Mouse (Mus musculus): Measurements from ENCODE around the gene Cdc42ep2. TPM values are rescaled to one million over a fixed set of nuclear protein-coding genes. Genes with fewer than 3 reads are reported as not detected.
A peak's percentile ranks its signal among the peaks of the same experiment; 100 is the strongest.

Cdc42ep2 gene
- 3.0 and 3.4 TPM in 2 replicates for total RNA-seq (2015)
- total RNA-seq (2017) = 1.7 and 1.9 TPM in 2 replicates

GRCm38 (mm10) chr19:5924713-5925093 lies at the start of gene Cdc42ep2:
Gene Cdc42ep2, minus strand, starts transcription at chr19:5924816.
- peak; percentile 95 for ATAC-seq (ENCODE audit: poor library complexity, severe bottlenecking)

- ATAC-seq (ENCODE audit: poor library complexity, severe bottlenecking) = no peak
Measured at GRCm38 (mm10) chr19:5967664-5968063, 43.0 kb upstream of the Cdc42ep2 start.

GRCm38 (mm10) chr19:5966786-5967185 lies 42.2 kb upstream of the Cdc42ep2 start:
- no peak for ATAC-seq (ENCODE audit: poor library complexity, severe bottlenecking)

DNA sequence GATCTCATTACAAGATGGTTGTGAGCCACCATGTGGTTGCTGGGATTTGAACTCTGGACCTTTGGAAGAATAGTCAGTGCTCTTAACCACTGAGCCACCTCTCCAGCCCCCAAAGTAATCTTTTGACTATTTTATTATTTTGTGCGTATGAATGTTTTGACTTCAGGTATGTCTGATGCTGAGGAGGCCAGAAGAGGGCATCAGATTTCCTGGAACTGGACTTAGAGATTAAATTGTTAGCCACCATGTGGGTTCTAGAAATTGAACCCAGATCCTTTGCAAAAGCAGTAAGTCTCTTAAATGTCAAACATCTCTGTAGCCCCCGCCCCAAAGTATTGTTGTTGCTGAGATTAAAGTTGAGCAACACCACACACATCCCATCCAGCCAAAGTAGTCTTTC lies 41.3 kb upstream of the Cdc42ep2 start:
- no peak for ATAC-seq (ENCODE audit: poor library complexity, severe bottlenecking)

GRCm38 (mm10) chr19:5965280-5965679 lies 40.7 kb upstream of the Cdc42ep2 start:
- ATAC-seq (ENCODE audit: poor library complexity, severe bottlenecking) = peak; percentile 70

DNA sequence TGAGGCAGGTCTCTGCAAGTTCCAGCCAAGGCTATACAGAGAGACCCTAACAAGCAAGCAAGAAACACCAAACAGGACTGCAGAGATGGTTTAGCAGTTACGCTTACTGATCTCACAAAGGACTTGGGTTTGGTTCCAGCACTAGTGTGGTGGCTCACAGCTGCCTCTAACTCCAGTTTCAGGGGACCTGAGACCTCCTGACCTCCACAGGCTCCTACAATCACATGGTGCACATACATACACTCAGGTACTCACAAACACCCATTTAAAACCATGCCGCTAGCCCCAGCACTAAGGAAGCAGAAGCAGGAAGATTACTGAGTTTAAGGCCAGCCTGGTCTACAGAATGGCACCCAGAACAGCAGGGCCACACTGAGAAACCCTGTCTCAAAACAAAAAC lies 40.2 kb upstream of the Cdc42ep2 start:
- no peak for ATAC-seq (ENCODE audit: poor library complexity, severe bottlenecking)

DNA sequence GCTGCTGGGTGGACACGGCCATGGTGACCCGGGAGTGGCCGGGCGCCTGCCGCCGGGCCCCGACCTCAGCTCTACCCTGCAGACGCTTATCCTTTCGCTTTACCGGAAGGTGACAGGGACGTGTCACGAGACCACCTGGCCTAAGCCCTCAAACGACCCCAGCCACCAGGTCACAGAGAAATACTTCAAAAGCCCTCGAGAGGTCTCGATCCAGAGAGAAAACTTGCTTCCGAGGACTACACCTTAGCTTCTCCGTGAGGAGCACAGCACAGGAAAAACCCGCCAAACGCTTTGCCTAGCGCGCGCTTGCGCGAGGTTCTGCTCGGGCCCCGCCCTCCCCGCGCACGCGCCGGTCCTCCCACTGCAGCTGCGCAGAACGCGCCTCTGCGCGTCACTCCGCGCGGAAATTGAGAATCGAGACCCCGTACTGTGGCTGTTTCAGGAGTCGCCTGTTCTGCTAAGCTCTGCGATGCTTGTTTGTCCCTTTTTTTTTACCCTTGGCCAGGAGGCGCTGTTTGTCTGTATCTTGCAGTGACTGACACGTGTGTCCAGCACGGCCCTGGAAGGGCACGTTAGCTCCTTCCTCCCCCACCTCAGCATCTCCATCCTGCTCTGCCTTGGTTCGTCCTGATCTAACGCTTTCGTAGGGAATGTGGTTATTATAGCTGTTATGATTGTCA lies 39.4 kb upstream of the Cdc42ep2 start, which contains the start of gene Pola2:
Gene Pola2, minus strand, starts transcription at position 320 of the 680 bp plus-strand sequence.
- ATAC-seq (ENCODE audit: poor library complexity, severe bottlenecking) = peak; percentile 83

- ATAC-seq (ENCODE audit: poor library complexity, severe bottlenecking) = no peak
Measured at GRCm38 (mm10) chr19:5962651-5963050, 38.0 kb upstream of the Cdc42ep2 start.

DNA sequence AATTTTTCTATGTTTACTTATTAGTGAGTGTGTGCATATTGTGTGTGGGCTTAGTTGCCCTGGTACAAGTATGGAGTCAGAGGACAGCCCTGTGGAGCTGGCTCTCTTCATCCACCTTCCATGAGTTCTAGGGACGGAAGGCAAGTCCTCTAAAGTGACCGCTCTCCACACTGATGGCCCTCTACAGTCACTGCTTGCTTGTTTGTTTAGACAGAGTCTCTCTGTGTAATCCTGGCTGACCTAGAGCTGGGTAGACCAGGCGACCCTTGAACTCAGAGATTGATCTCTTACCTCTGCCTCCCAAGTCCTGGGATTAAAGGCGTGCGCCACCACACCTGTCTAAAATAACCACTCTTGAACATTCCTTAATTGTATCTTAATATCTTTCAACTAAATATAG lies 32.8 kb upstream of the Cdc42ep2 start:
- ATAC-seq (ENCODE audit: poor library complexity, severe bottlenecking) = no peak

DNA sequence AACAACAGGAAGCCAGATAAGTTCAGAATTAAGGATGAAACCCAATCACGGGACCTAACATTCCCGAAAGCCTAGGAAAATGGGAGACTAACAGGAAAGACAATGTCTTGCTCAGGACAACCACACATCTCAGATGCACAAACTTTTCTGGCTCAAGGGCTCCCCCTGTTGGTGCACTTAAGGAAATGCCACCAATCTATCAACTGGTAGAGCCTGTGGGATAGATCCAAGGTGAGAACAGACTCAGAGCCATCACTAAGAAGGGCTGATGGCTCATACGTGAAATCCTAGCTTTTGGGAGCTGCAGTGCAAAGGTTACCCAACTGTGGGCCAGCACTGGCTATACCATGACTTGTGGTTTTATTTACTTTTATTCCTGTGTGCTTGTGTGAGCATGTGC lies 32.1 kb upstream of the Cdc42ep2 start:
- ATAC-seq (ENCODE audit: poor library complexity, severe bottlenecking) = peak; percentile 87

GRCm38 (mm10) chr19:5955704-5956670 lies 31.4 kb upstream of the Cdc42ep2 start:
- no peak for ATAC-seq (ENCODE audit: poor library complexity, severe bottlenecking)

DNA sequence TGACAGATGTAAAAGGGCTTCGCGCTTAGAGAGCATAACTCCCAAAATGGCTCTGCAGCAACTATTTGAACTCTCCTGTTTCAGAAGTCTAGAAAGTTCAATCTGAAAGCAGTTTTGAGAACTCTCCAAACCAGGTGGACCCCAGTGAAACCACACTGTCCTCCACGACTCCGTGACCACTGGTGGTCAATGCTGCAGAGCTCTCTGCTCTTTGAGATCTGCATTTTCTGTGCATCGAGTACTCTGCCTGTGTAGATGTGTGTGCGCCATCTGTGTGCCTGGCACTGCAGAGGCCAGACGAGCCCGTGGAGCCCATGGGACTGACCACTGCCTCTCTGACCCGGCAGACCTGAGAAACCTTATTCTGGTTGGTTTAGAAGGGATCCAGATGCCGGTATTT lies 30.3 kb upstream of the Cdc42ep2 start:
- no peak for ATAC-seq (ENCODE audit: poor library complexity, severe bottlenecking)

DNA sequence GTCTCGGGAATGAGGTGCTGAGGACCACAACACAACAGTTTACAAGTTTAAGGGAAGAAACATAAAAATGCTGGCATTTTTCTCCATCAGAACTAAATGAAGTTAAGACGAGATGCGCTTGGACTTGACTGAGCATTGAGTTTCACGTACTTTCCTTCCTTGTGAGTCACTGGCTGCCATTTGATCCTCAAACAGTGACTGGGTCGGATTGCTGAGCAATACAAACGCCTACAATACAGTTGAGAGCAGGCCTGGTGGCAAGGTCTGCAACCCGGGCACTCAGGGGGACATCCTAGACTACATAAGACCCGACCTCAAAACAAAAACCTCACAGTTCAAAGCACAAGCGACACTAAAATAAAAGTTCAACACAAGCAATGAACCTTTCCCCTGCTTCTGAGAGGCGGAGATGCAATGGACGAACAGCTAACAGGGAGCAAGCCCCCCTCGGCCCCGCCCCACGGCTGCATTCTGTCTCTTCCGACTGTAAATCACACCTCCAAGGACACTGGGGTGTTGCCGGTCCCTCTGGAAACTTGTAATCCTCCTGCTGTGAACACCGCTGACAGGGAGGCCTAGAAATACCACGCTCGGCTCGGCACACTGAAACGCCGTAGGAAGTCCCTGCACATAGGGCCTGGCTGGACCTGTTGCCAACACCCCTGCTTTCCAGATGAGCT lies 29.6 kb upstream of the Cdc42ep2 start:
- no peak for ATAC-seq (ENCODE audit: poor library complexity, severe bottlenecking)

DNA sequence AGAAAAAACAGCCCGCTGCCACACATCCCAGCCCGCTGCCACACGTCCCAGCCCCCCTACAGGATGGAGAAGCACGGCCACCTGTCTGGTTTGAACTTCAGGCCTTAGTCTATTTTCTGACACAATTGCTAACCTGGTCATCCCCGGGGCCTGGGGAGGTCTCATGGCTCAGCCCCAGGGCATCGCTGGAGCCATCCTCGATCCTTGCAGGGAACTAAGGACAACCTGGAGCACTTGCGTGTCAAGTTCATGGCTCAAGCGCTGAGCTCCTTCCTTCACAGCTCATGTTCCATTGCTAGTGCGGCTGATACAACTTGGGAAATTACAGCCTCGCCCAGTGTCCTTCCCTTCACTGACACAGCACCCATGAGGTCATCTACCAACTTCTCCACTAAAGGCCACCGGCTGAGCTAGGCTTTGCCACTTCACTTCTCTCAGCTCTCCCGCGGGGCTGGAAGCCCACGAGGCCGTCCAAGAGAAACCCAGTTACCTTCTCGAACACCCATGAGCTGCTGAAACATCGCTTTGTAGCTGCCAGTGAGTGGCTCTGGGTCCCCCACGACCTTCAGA lies 28.7 kb upstream of the Cdc42ep2 start:
- no peak for ATAC-seq (ENCODE audit: poor library complexity, severe bottlenecking)

DNA sequence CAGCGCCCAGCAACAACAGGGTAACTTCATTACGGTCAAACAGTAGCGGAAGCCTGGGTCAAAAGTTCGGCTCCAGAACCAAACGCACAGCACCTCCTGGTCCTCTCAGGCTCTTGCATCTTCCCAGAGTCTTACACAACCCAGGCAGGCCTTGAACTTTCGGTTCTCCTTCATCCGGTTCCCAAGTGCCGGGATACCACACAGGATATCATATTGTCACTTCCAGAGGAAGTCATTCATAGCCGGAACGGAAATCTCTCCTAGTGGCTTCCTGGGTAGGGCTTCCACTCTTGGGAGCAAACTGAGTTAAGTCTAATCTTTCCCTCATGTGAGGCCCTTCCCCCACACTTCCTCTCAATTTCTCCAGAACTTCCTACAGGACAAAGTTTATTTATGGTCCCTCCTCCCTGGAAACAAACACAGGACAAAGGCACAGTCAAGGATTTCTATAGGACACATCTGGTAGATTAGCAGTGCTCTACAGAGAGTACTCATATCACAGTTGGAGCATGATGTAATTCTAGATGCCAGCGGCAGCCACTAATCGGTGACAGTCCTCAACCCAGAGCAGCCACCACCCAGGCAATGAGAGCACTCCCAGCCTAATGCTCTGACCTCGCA lies 27.6 kb upstream of the Cdc42ep2 start:
- peak; percentile 20; the same call in 1 of the 2 replicates for ATAC-seq (ENCODE audit: poor library complexity, severe bottlenecking)

DNA sequence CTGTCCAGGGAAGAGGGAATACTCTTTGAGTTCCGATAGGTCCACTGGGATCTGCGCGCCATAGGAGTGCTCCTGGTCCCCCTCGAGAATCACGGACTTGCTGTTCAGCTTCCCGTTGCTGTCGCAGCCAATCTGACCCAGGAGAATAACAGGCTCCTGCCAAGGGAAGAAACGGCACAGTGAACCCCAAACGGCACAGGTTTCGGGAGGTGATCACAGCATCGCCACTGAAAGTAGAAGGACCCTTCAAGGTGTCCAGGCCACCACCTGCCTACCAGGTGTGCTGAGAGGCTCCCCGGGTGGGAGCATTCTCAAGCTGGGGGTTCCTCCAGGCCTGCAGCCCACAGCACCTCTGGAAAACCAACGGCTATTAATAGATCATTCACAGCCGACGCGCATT lies 27.0 kb upstream of the Cdc42ep2 start:
- ATAC-seq (ENCODE audit: poor library complexity, severe bottlenecking) = no peak

- ATAC-seq (ENCODE audit: poor library complexity, severe bottlenecking) = no peak
Measured at GRCm38 (mm10) chr19:5950218-5950617, 25.6 kb upstream of the Cdc42ep2 start.

GRCm38 (mm10) chr19:5945891-5946290 lies 21.3 kb upstream of the Cdc42ep2 start:
- ATAC-seq (ENCODE audit: poor library complexity, severe bottlenecking) = no peak

DNA sequence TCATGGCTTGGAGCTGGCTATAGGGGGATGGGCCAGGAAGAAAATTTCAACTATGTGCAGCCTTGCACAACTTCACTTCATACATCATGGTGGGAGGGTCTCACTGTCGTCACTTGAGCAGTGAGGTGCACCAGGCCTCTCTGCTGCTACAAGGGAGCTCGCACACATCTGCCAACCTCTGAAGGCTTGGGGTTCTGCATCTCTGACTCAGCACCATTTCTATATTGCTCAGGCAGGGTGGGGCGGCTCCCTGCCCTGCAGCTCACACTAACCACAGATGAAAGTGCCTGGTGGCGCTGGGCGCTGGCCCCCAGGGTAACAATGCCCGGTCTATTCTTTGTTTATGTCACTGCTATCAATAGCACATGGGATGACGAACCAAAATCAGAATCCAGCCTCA lies 20.4 kb upstream of the Cdc42ep2 start:
- peak; percentile 94 for ATAC-seq (ENCODE audit: poor library complexity, severe bottlenecking)

GRCm38 (mm10) chr19:5944145-5944544 lies 19.5 kb upstream of the Cdc42ep2 start:
- peak; percentile 66 for ATAC-seq (ENCODE audit: poor library complexity, severe bottlenecking)

Measured in megakaryocyte, adult 5-6 weeks (primary cell).